Mouse (Mus musculus): ENCODE measurements around the gene March1. TPM values are rescaled to one million over a fixed set of nuclear protein-coding genes. Genes with fewer than 3 reads are reported as not detected.

Gene March1
- total and polyA plus RNA-seq, 3 experiments: 0.04 TPM; not detected in 2

DNA sequence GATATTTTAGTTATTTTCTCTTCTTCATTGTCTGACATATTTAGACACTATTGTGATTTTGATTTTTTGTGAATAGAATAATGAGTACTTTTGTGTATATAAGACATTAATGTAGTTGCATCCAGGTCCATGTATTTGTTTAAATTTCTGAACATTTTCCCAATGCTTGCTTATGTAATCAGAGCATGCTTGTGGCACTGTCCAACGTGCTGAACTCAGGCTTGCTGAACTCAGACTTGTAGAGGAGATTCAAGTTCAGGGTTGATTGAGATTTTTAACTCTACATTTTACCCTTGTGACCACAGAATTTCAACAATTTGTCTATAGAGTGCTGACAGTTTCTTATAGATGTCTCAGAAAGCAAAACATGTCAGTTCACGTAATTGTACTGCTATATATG is 14.5 kb upstream of the March1 start:
- Histone ChIP-seq H3K4me1 (ENCODE audit: control insufficient read depth in 1 of 2, insufficient read depth in 2 of 2, low read length in 2 of 2) (no peaks in the 10 kb centered on the region), H3K79me2 (ENCODE audit: control insufficient read depth, insufficient read depth, low read length, poor library complexity) (no peaks in the 10 kb centered on the region), H3K9me3 (replicated peaks; ENCODE audit: insufficient read depth, low read length) (no peaks in the 10 kb centered on the region), H3K27me3 (ENCODE audit: control insufficient read depth in 1 of 2, insufficient read depth in 2 of 2, low read length in 2 of 2) (no peaks in the 10 kb centered on the region), H3K27ac (ENCODE audit: control insufficient read depth, low read depth, low read length) (no peak overlapping the region), H3K9ac (ENCODE audit: control insufficient read depth, low read depth, low read length, poor library complexity, severe bottlenecking) (no peak overlapping the region), H3K4me3 (ENCODE audit: control insufficient read depth in 1 of 2, insufficient read depth in 1 of 2, low read depth in 2 of 2, low read length in 2 of 2) (no peak overlapping the region), H3K36me3 (ENCODE audit: control insufficient read depth in 1 of 2, insufficient read depth in 2 of 2, low read length in 2 of 2) (no peaks in the 10 kb centered on the region)
- DNase-seq (ENCODE audit: low read depth, low spot score): peak; percentile 25
- TF ChIP-seq BHLHE40 (IDR thresholded peaks at IDR 0.05; ENCODE audit: borderline replicate concordance, low read depth, low read length) (no peak), UBTF (IDR thresholded peaks at IDR 0.05; ENCODE audit: borderline replicate concordance, insufficient read depth, low read depth, low read length) (no peak), MXI1 (IDR thresholded peaks at IDR 0.05; ENCODE audit: low read depth, low read length) (peak; percentile 34; the same call in 1 of the 2 replicates), JUND (IDR thresholded peaks at IDR 0.05; ENCODE audit: low read depth, low read length) (no peak), GABPA (IDR thresholded peaks at IDR 0.05; ENCODE audit: low read depth, low read length) (no peak)

DNA sequence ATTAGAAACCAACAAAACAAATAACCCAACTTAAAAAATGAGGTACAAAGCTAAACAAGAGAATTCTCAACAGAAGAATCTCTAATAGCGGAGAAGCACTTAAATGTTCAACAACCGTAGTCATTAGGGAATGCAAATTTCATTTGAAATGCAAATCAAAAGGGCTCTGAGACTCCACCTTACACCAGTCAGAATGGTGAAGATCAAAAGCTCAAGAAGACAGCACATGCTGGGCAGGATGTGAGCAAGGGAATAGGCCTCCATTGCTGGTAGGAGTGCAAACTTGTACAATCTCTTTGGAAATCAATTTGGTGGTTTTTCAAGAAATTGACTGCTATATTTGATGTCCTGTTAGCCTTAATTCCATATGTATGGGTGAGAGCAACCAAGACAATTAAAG is 8.2 kb upstream of the March1 start:
- H3K4me3 ChIP-seq (ENCODE audit: control insufficient read depth in 1 of 2, insufficient read depth in 1 of 2, low read depth in 2 of 2, low read length in 2 of 2): no peak overlapping the region
- no peak for DNase-seq (ENCODE audit: low read depth, low spot score)

DNA sequence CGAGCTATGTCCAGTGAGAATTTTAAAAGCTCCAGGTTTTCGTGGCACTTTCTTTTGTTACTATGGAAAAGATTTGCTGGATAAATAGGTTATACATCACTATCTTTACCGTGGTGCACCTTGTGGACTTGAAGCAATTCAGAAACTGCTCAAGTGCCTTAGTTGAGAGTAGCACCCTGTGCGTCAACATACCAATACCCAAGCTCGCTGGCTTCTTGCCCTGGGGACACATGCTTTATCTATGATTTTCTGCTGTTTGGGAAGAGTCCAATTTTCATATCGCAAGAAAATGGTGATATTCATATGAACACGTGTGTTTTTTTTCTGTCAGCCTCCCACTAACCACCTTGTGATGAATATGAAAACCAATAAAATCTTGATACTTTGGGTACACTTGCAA is 1.3 kb downstream of the March1 start:
- no peak for TF ChIP-seq CTCF (IDR thresholded peaks at IDR 0.05 in 2 of 3, conservative IDR thresholded peaks at IDR 0.05 in 1 of 3; ENCODE audit: control insufficient read depth in 1 of 3, insufficient read depth in 1 of 3, low read depth in 2 of 3, low read length in 3 of 3, poor library complexity in 1 of 3, severe bottlenecking in 1 of 3)
- H3K27ac ChIP-seq (ENCODE audit: control insufficient read depth, low read depth, low read length): no peak overlapping the region
- DNase-seq (ENCODE audit: low read depth, low spot score): no peak
- H3K36me3 ChIP-seq (ENCODE audit: control insufficient read depth in 1 of 2, insufficient read depth in 2 of 2, low read length in 2 of 2): no peaks in the 10 kb centered on the region
- no peaks in the 10 kb centered on the region for H3K27me3 ChIP-seq (ENCODE audit: control insufficient read depth in 1 of 2, insufficient read depth in 2 of 2, low read length in 2 of 2)
- H3K9ac ChIP-seq (ENCODE audit: control insufficient read depth, low read depth, low read length, poor library complexity, severe bottlenecking): no peak overlapping the region
- no peaks in the 10 kb centered on the region for H3K4me1 ChIP-seq (ENCODE audit: control insufficient read depth in 1 of 2, insufficient read depth in 2 of 2, low read length in 2 of 2)
- H3K4me3 ChIP-seq (ENCODE audit: control insufficient read depth in 1 of 2, insufficient read depth in 1 of 2, low read depth in 2 of 2, low read length in 2 of 2): no peak overlapping the region
- no peaks in the 10 kb centered on the region for H3K79me2 ChIP-seq (ENCODE audit: control insufficient read depth, insufficient read depth, low read length, poor library complexity)
- H3K9me3 ChIP-seq (replicated peaks; ENCODE audit: insufficient read depth, low read length): no peaks in the 10 kb centered on the region

More for the DNA sequence above, 8.2 kb upstream of the March1 start:
- H3K9ac ChIP-seq (ENCODE audit: control insufficient read depth, low read depth, low read length, poor library complexity, severe bottlenecking): no peak overlapping the region
- no peaks in the 10 kb centered on the region for H3K79me2 ChIP-seq (ENCODE audit: control insufficient read depth, insufficient read depth, low read length, poor library complexity)
- H3K27me3 ChIP-seq (ENCODE audit: control insufficient read depth in 1 of 2, insufficient read depth in 2 of 2, low read length in 2 of 2): no peaks in the 10 kb centered on the region
- no peaks in the 10 kb centered on the region for H3K4me1 ChIP-seq (ENCODE audit: control insufficient read depth in 1 of 2, insufficient read depth in 2 of 2, low read length in 2 of 2)
- TF ChIP-seq UBTF (IDR thresholded peaks at IDR 0.05; ENCODE audit: borderline replicate concordance, insufficient read depth, low read depth, low read length) (no peak), JUND (IDR thresholded peaks at IDR 0.05; ENCODE audit: low read depth, low read length) (no peak), POLR2A (IDR thresholded peaks at IDR 0.05; ENCODE audit: control insufficient read depth in 1 of 2, insufficient read depth in 1 of 2, low read depth in 1 of 2, low read length in 2 of 2, poor library complexity in 1 of 2) (no peak), MXI1 (IDR thresholded peaks at IDR 0.05; ENCODE audit: low read depth, low read length) (no peak), ELF1 (IDR thresholded peaks at IDR 0.05; ENCODE audit: low read depth, low read length) (no peak), SIN3A (IDR thresholded peaks at IDR 0.05; ENCODE audit: low read length) (no peak), USF1 (IDR thresholded peaks at IDR 0.05; ENCODE audit: low read depth, low read length) (no peak), BHLHE40 (IDR thresholded peaks at IDR 0.05; ENCODE audit: borderline replicate concordance, low read depth, low read length) (no peak), POLR2AphosphoS2 (IDR thresholded peaks at IDR 0.05; ENCODE audit: low read length) (no peak), ZKSCAN1 (IDR thresholded peaks at IDR 0.05; ENCODE audit: low read depth, low read length) (no peak), SMC3 (IDR thresholded peaks at IDR 0.05; ENCODE audit: low read depth, low read length) (no peak), RCOR1 (IDR thresholded peaks at IDR 0.05; ENCODE audit: low read depth, low read length) (no peak), MEF2A (IDR thresholded peaks at IDR 0.05; ENCODE audit: extremely low read depth, insufficient replicate concordance, low read depth, low read length, poor library complexity, severe bottlenecking) (no peak), ZC3H11A (IDR thresholded peaks at IDR 0.05; ENCODE audit: low read depth, low read length) (no peak), NELFE (IDR thresholded peaks at IDR 0.05; ENCODE audit: low read depth, low read length) (no peak), MAFK (IDR thresholded peaks at IDR 0.05; ENCODE audit: borderline replicate concordance, low read depth, low read length) (no peak), CTCF (IDR thresholded peaks at IDR 0.05 in 2 of 3, conservative IDR thresholded peaks at IDR 0.05 in 1 of 3; ENCODE audit: control insufficient read depth in 1 of 3, insufficient read depth in 1 of 3, low read depth in 2 of 3, low read length in 3 of 3, poor library complexity in 1 of 3, severe bottlenecking in 1 of 3) (no peak)
- no peaks in the 10 kb centered on the region for H3K9me3 ChIP-seq (replicated peaks; ENCODE audit: insufficient read depth, low read length)
- no peak overlapping the region for H3K27ac ChIP-seq (ENCODE audit: control insufficient read depth, low read depth, low read length)
- H3K36me3 ChIP-seq (ENCODE audit: control insufficient read depth in 1 of 2, insufficient read depth in 2 of 2, low read length in 2 of 2): no peaks in the 10 kb centered on the region

All from MEL (cell line).